Mouse (Mus musculus) liver, embryonic 14.5 days (tissue): Measurements from ENCODE around the gene Fbxo17. TPM values are rescaled to one million over a fixed set of nuclear protein-coding genes. Genes with fewer than 3 reads are reported as not detected.
"Not testable (repeated sequence)": the region's sequence is repeated elsewhere in the genome, so short reads cannot be mapped to it uniquely, and the experiment has no call there.

Experiments
- ATAC-seq: fragments of 200-750 bp; cut with Nextera tagmentation; 2 replicates; pipeline ENCODE4 v1.8.0; 2017; ENCODE audit warnings: moderate number of reproducible peaks, mild to moderate bottlenecking, moderate library complexity; ENCODE audit not compliant: insufficient read depth
- DNase-seq, 3 experiments: peaks; one replicate each; pipeline ENCODE4 v3.0.0-alpha.2; 2012 to 2013; ENCODE audit warnings: low read depth in 3 of 3, low spot score in 3 of 3
- H3K27ac ChIP-seq: fragments of 300-500 bp; sonication (generic); 2 replicates; pipeline ENCODE4 v1.5.1; 2014; ENCODE audit warnings: moderate library complexity, mild to moderate bottlenecking, control low read depth, inconsistent platforms
- H3K27me3 ChIP-seq: fragments of 300-500 bp; sonication (generic); 2 replicates; pipeline ENCODE4 v1.6.1; 2014; ENCODE audit warnings: mild to moderate bottlenecking, low read length, moderate library complexity; ENCODE audit not compliant: control insufficient read depth, insufficient read depth
- H3K36me3 ChIP-seq: fragments of 300-500 bp; sonication (generic); replicated peaks from 2 replicates; pipeline ENCODE4 v1.6.1; 2014; ENCODE audit warnings: low read depth; ENCODE audit not compliant: control insufficient read depth, insufficient read depth
- H3K4me1 ChIP-seq, 2 experiments: fragments of 200-500 bp in 1 of 2; fragments of 300-500 bp in 1 of 2; sonication (generic) in 1 of 2; replicated peaks; 2 replicates each; pipeline ENCODE4 v1.6.1; 2012 to 2014; ENCODE audit warnings: antibody characterized with exemption in 1 of 2, inconsistent platforms in 1 of 2, low read length in 1 of 2; ENCODE audit not compliant: control insufficient read depth in 2 of 2, insufficient read depth in 2 of 2
- H3K4me2 ChIP-seq: fragments of 300-500 bp; sonication (generic); 2 replicates; pipeline ENCODE4 v1.6.1; 2014; ENCODE audit warnings: low read depth, mild to moderate bottlenecking, control low read depth, moderate library complexity
- H3K4me3 ChIP-seq, 2 experiments: fragments of 200-500 bp in 1 of 2; fragments of 300-500 bp in 1 of 2; sonication (generic) in 1 of 2; 2 replicates each; pipeline ENCODE4 v1.5.1; 2012 to 2014; ENCODE audit warnings: low read depth in 2 of 2, low read length in 2 of 2, mild to moderate bottlenecking in 2 of 2, control low read depth in 1 of 2, inconsistent platforms in 1 of 2, moderate library complexity in 1 of 2; ENCODE audit not compliant: insufficient read depth in 1 of 2
- H3K9ac ChIP-seq: fragments of 300-500 bp; sonication (generic); replicated peaks from 2 replicates; pipeline ENCODE4 v1.6.1; 2014; ENCODE audit warnings: mild to moderate bottlenecking, control low read depth, moderate library complexity
- H3K9me3 ChIP-seq: fragments of 300-500 bp; sonication (generic); 2 replicates; pipeline ENCODE4 v1.6.1; 2016; ENCODE audit warnings: low read length, mixed read lengths; ENCODE audit not compliant: control insufficient read depth
- CTCF ChIP-seq: IDR thresholded peaks from 2 replicates; pipeline ENCODE4 v1.5.1; 2016; ENCODE audit warnings: antibody characterized with exemption, low read depth, control low read depth
- EP300 ChIP-seq: IDR thresholded peaks from 2 replicates; pipeline ENCODE4 v1.6.1; 2016; ENCODE audit warnings: antibody characterized with exemption, low read depth
- WGBS: fragments of 180-500 bp; shearing (Covaris S2); extraction: QIAGEN DNeasy Blood & Tissue Kit; methylation state at CpG from one replicate; pipeline ENCODE4 v1.1.7; 2014; ENCODE audit not compliant: insufficient replicate concordance; 5-methylcytosine and 5-hydroxymethylcytosine counted together
- polyA plus RNA-seq, 2 experiments: library from polyadenylated mRNA; depleted of rRNA in 1 of 2; stranded (reverse) in 1 of 2; unstranded in 1 of 2; fragments of >200 nt; fragmentation: Nextera tagmentation in 1 of 2; extraction: Ambion mirVana in 1 of 2; gene quantifications; 2 replicates each; pipeline versions ENCODE4 v1.2.1 to v1.2.3; 2012 to 2014

Gene Fbxo17
- polyA plus RNA-seq, 2 experiments, result 0.76 to 0.93 TPM

DNA sequence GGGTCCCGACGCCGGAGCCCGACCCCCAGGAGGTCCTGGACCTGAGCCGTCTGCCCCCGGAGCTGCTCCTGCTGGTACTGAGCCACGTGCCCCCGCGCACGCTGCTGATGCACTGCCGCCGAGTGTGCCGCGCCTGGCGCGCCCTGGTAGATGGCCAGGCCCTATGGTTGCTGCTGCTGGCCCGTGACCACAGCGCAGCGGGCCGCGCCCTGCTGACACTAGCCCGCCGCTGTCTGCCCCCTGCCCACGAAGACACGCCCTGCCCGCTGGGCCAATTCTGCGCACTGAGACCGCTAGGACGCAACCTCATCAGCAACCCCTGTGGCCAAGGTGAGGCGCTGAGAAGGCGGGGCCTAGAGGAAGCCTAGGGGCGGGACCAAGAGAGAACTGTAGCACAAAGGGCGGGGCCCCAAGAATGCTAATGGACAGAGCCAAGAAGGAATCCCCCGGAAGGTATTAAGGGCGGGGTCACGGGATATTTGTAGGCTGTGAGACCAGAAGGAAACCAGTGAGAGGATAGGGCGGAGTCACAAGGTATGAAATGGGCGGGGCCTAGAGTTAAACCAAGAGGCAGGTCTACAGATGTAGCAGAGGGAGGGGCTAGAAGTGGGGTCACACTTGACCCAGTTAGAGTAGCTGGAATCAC, 23.2 kb upstream of the Fbxo17 start:
- Histone ChIP-seq H3K9me3 (no peaks in the 10 kb centered on the region), H3K4me2 (peak overlapping the region; percentile 56), H3K4me3 (peak overlapping the region; percentile 5 to 26; a peak in 3 of 4 replicates), H3K4me1 (no peaks in the 10 kb centered on the region), H3K27ac (no peak overlapping the region), H3K36me3 (no peaks in the 10 kb centered on the region), H3K9ac (no peak overlapping the region), H3K27me3 (peaks cover 19% of the 10 kb centered on the region)
- TF ChIP-seq CTCF (no peak), EP300 (no peak)
- peak; percentile 34 to 49 (median 35) for DNase-seq
- under 1% methylated on average over 38 of the region's 38 CpGs for WGBS
- peak; percentile 18; the same call in 1 of the 2 replicates for ATAC-seq

DNA sequence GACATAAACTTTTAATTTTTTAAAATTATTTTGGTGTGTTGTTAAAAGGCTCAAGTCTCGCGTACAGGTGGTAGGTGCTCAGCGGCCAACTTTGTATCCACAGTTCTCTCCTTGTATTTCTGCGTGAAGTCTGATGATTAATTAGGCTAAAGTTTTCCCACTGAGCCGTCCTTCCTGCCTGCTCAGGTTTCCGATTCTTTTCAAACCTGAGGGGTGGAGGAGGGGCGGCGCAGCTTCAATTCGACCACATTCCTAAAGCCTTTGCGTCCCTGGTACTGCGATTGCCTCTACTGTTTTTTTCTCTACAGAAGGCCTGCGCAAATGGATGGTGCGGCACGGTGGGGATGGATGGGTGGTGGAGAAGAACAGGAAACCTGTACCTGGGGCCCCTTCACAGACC, 22.2 kb upstream of the Fbxo17 start:
- Histone ChIP-seq H3K9me3 (no peaks in the 10 kb centered on the region), H3K27ac (no peak overlapping the region), H3K27me3 (peaks cover 19% of the 10 kb centered on the region), H3K36me3 (no peaks in the 10 kb centered on the region), H3K9ac (no peak overlapping the region), H3K4me3 (no peak overlapping the region), H3K4me2 (no peak overlapping the region), H3K4me1 (no peaks in the 10 kb centered on the region)
- no peak for TF ChIP-seq CTCF
- TF ChIP-seq EP300, result no peak
- WGBS, result 9% methylated on average over 14 of the region's 14 CpGs
- DNase-seq (no peak), ATAC-seq (no peak)

DNA sequence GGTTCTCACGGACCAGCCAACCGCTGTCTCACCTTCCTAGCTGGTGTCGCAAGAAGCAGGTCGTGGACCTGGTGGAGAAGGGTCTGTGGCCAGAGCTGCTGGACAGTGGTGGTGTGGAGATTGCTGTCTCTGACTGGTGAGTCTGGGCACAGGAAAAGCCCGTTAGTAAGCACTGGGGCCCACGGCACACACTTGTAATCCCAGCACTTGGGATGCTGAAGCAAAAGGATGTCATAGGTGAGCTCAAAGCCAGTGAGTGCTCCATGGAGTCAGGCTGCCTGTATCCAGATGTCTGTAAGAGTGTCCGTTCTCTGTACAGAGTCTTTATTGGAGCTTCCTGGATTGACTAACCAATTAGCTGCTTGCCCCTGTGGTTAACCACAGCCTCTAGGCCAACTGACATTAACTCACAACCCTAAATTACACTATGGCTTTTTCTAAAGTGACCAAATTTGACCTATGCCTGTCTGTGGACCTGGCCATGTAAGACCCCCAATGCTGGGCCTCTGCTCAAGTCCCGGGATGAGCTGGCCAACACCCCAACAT, 21.6 kb upstream of the Fbxo17 start:
- Histone ChIP-seq H3K27ac (no peak overlapping the region), H3K27me3 (peaks cover 19% of the 10 kb centered on the region), H3K4me2 (no peak overlapping the region), H3K36me3 (no peaks in the 10 kb centered on the region), H3K9me3 (no peaks in the 10 kb centered on the region), H3K4me3 (no peak overlapping the region), H3K9ac (no peak overlapping the region), H3K4me1 (no peaks in the 10 kb centered on the region)
- TF ChIP-seq CTCF, result no peak
- TF ChIP-seq EP300, result no peak
- 31% methylated on average over 8 of the region's 8 CpGs for WGBS
- ATAC-seq (no peak), DNase-seq (no peak)

DNA sequence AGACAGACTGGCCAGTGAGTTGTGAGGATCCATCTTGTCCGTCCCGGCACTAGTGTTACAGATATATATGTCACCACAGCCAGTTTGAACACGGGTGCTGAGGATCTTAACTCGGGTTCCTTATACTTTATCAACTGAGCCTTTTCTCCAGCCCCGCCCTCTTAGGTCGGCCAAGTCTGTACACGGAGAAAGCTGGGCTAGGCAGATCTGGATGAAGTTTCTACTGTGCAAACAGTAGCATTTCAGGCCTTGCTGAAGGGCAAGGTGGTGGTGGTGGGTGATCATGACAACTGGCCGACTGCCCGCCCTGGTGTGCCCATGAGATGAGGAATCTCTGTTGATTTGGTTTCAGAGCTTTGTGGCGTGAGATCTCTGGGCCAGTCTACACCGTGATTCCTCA, 19.3 kb upstream of the Fbxo17 start:
- TF ChIP-seq CTCF (no peak), EP300 (no peak)
- Histone ChIP-seq H3K27ac (no peak overlapping the region), H3K9ac (no peak overlapping the region), H3K36me3 (no peaks in the 10 kb centered on the region), H3K4me2 (no peak overlapping the region), H3K27me3 (peaks cover 19% of the 10 kb centered on the region), H3K9me3 (no peaks in the 10 kb centered on the region), H3K4me1 (no peaks in the 10 kb centered on the region), H3K4me3 (no peak overlapping the region)
- 57% methylated on average over 11 of the region's 11 CpGs for WGBS
- ATAC-seq, result no peak
- DNase-seq, result no peak

DNA sequence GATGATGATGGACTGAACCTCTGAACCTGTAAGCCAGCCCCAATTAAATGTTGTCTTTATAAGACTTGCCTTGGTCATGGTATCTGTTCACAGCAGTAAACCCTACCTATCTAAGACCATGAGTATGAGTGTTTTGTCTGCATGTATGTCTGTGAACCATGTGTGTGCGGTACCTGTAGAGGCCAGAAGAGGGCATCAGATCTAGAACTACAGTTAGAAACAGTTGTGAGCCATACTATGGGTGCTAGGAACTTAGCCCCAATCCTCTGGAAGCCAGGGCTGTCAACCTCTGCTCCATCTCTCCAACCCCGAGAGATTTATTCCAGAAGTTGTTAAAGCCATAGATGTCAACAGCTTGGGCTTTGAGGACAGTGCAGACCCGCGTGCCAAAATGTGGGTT, 16.3 kb upstream of the Fbxo17 start:
- TF ChIP-seq EP300 (no peak), CTCF (no peak)
- 81% methylated on average over 4 of the region's 4 CpGs for WGBS
- H3K4me3 ChIP-seq, result no peak overlapping the region
- H3K36me3 ChIP-seq, result no peaks in the 10 kb centered on the region
- H3K9ac ChIP-seq, result no peak overlapping the region
- H3K4me2 ChIP-seq, result no peak overlapping the region
- ATAC-seq (no peak), DNase-seq (no peak)
- no peaks in the 10 kb centered on the region for H3K27me3 ChIP-seq
- H3K4me1 ChIP-seq, result no peaks in the 10 kb centered on the region
- no peaks in the 10 kb centered on the region for H3K9me3 ChIP-seq
- no peak overlapping the region for H3K27ac ChIP-seq

DNA sequence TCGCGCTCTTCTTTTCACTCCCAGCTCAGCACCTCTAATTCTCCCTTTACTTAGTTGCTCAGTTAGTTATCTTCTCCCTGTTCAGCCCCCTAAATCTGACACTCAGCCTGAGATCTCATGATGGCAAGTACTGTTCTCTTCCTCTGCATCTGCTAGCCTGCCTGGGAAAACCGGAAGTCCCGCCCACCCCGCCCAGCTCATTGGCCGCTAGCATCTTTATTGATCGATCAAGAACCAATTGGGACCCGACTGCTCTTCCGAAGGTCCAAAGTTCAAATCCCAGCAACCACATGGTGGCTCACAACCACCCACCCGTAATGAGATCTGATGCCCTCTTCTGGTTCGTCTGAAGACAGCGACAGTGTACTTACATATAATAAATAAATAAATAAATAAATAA, 15.3 kb upstream of the Fbxo17 start:
- not testable (repeated sequence) for H3K9ac ChIP-seq, H3K27ac ChIP-seq, H3K27me3 ChIP-seq, H3K4me1 ChIP-seq, ATAC-seq, H3K4me2 ChIP-seq, H3K36me3 ChIP-seq, H3K4me3 ChIP-seq, H3K9me3 ChIP-seq, DNase-seq
- WGBS, result 88% methylated on average over 12 of the region's 12 CpGs
